Mouse (Mus musculus) lung, postnatal 0 days (tissue): ENCODE measurements at regions not wholly inside any gene's neighbourhood (a gene's known extent, or its start where the extent isn't known, plus 50 kb on each side); places are given as distances from the start of the nearest gene placed in this dataset.

Experiments used
- CTCF ChIP-seq: IDR thresholded peaks from 2 replicates; pipeline ENCODE4 v1.5.1; 2016; ENCODE audit warnings: antibody characterized with exemption, mild to moderate bottlenecking
- EP300 ChIP-seq: IDR thresholded peaks from 2 replicates; pipeline ENCODE4 v1.6.1; 2016; ENCODE audit warnings: antibody characterized with exemption, mild to moderate bottlenecking, control low read depth

GRCm38 (mm10) chr12:92740818-92741217 lies 891.9 kb upstream of the Sel1l start:
- no peak for TF ChIP-seq CTCF
- no peak for TF ChIP-seq EP300
